Mouse (Mus musculus) stomach, postnatal 0 days (tissue): ENCODE results near the gene Cemip2.

Experiments used
- CTCF ChIP-seq: IDR thresholded peaks from 2 replicates; pipeline ENCODE4 v1.5.1; 2016; ENCODE audit warnings: antibody characterized with exemption, low read depth, mild to moderate bottlenecking, moderate library complexity
- EP300 ChIP-seq: optimal IDR thresholded peaks from 2 replicates; pipeline ENCODE3; 2016; ENCODE audit warnings: antibody characterized with exemption

GRCm38 (mm10) chr19:21865242-21866055 is 87.3 kb downstream of the Cemip2 start:
- TF ChIP-seq CTCF (no peak), EP300 (no peak)
